Mouse (Mus musculus) liver, embryonic 12.5 days (tissue): Measurements from ENCODE around the gene Bdkrb1. TPM values are rescaled to one million over a fixed set of nuclear protein-coding genes. Genes with fewer than 3 reads are reported as not detected.

Experiments used
- ATAC-seq: fragments of 200-750 bp; cut with Nextera tagmentation; 2 replicates; pipeline ENCODE4 v1.8.0; 2017; ENCODE audit warnings: moderate number of reproducible peaks, mild to moderate bottlenecking, moderate library complexity
- H3K27ac ChIP-seq: fragments of 300-500 bp; sonication (generic); 2 replicates; pipeline ENCODE4 v1.5.1; 2016; ENCODE audit warnings: mild to moderate bottlenecking
- H3K27me3 ChIP-seq: fragments of 300-500 bp; sonication (generic); replicated peaks from 2 replicates; pipeline ENCODE4 v1.6.1; 2016; ENCODE audit warnings: mild to moderate bottlenecking, moderate library complexity
- H3K36me3 ChIP-seq: fragments of 300-500 bp; sonication (generic); 2 replicates; pipeline ENCODE4 v1.6.1; 2016; ENCODE audit warnings: mild to moderate bottlenecking, moderate library complexity
- H3K4me1 ChIP-seq: fragments of 300-500 bp; sonication (generic); 2 replicates; pipeline ENCODE4 v1.6.1; 2016
- H3K4me2 ChIP-seq: fragments of 300-500 bp; sonication (generic); 2 replicates; pipeline ENCODE4 v1.6.1; 2016; ENCODE audit warnings: mild to moderate bottlenecking, moderate library complexity
- H3K4me3 ChIP-seq: fragments of 300-500 bp; sonication (generic); 2 replicates; pipeline ENCODE4 v1.5.1; 2016; ENCODE audit warnings: mild to moderate bottlenecking, moderate library complexity
- H3K9ac ChIP-seq: fragments of 300-500 bp; sonication (generic); 2 replicates; pipeline ENCODE4 v1.6.1; 2016; ENCODE audit warnings: mild to moderate bottlenecking, moderate library complexity
- H3K9me3 ChIP-seq: fragments of 300-500 bp; sonication (generic); replicated peaks from 2 replicates; pipeline ENCODE4 v1.6.1; 2016; ENCODE audit warnings: mild to moderate bottlenecking, moderate library complexity
- WGBS: fragments of 180-500 bp; shearing (Covaris S2); methylation state at CpG from one replicate; pipeline ENCODE4 v1.1.7; 2016; ENCODE audit not compliant: insufficient replicate concordance; 5-methylcytosine and 5-hydroxymethylcytosine counted together
- polyA plus RNA-seq: library from polyadenylated mRNA; unstranded; fragments of >200 nt; fragmentation: Nextera tagmentation; extraction: Ambion mirVana; gene quantifications from 2 replicates; pipeline ENCODE4 v1.2.1, GENCODE M21; 2016

The Bdkrb1 gene
- polyA plus RNA-seq, 1 experiment from 2014 or later = not detected

DNA sequence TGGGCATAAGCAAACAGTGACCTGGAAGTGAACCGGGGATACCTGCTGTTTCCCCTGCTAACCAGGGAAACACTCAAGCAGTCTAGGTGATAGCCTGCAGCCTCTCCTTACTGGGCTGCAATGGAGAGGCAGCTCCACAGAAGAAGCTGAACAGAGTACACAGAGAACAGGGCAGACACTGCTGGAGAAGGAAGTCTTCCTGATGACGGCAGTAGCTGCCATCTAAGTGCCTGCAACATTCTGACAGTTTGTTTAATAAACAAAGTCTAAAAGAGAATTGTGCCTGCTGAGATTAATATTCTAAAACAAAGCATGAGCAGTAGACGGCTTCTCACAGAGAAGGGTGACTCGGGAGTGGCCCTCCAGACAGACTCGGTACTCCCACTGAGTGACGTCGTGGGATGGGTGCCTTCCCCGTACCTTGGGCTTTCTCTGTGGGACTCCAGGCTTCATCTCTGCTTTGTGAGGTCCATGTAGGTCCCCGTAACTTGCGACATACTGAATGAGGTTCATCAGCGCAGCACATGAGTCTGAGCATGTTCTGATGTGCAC is 40.0 kb downstream of the Bdkrb1 start:
- Histone ChIP-seq H3K4me3 (no peak overlapping the region), H3K9me3 (no peaks in the 10 kb centered on the region), H3K36me3 (peaks cover 99% of the 10 kb centered on the region), H3K27me3 (no peaks in the 10 kb centered on the region), H3K27ac (no peak overlapping the region), H3K9ac (no peak overlapping the region), H3K4me1 (no peaks in the 10 kb centered on the region), H3K4me2 (no peak overlapping the region)
- 88% methylated on average over 11 of the region's 11 CpGs for WGBS
- no peak for ATAC-seq

Other genes starting within 250 kb of the Bdkrb1 start
- gene D430019H16Rik, start 149.2 kb upstream of the Bdkrb1 start, polyA plus RNA-seq = 0.13 and 0.19 TPM in 2 replicates
- not detected in 2 replicates for gene Bdkrb2, start 39.9 kb upstream of the Bdkrb1 start, polyA plus RNA-seq
- 15.4 and 16.5 TPM in 2 replicates for gene Gskip, start 81.7 kb downstream of the Bdkrb1 start, polyA plus RNA-seq
- 14.4 and 14.6 TPM in 2 replicates for gene Atg2b, start 82.1 kb downstream of the Bdkrb1 start, polyA plus RNA-seq
- gene Ak7, start 102.9 kb downstream of the Bdkrb1 start, polyA plus RNA-seq = 0.05 and 0.06 TPM in 2 replicates
- gene Papola, start 181.6 kb downstream of the Bdkrb1 start, polyA plus RNA-seq = 176 and 181 TPM in 2 replicates